Mouse (Mus musculus) stomach, postnatal 0 days (tissue): ENCODE data around the gene Rundc3a. TPM values are rescaled to one million over a fixed set of nuclear protein-coding genes. Genes with fewer than 3 reads are reported as not detected.

Experiments
- ATAC-seq: fragments of 200-750 bp; cut with Nextera tagmentation; 2 replicates; pipeline ENCODE4 v1.8.0; 2017; ENCODE audit not compliant: low FRiP score, low TSS enrichment
- DNase-seq: peaks from one replicate; pipeline ENCODE4 v3.0.0-alpha.2; 2016; ENCODE audit warnings: low spot score
- H3K27ac ChIP-seq: fragments of 300-500 bp; sonication (generic); replicated peaks from 2 replicates; pipeline ENCODE4 v1.5.1; 2014; ENCODE audit warnings: mild to moderate bottlenecking, control low read depth
- H3K27me3 ChIP-seq: fragments of 300-500 bp; sonication (generic); 2 replicates; pipeline ENCODE4 v1.6.1; 2014; ENCODE audit warnings: low read length; ENCODE audit not compliant: control insufficient read depth, insufficient read depth
- H3K36me3 ChIP-seq: fragments of 300-500 bp; sonication (generic); 2 replicates; pipeline ENCODE4 v1.6.1; 2014; ENCODE audit warnings: low read length, mixed read lengths; ENCODE audit not compliant: control insufficient read depth, insufficient read depth
- H3K4me1 ChIP-seq: fragments of 300-500 bp; sonication (generic); replicated peaks from 2 replicates; pipeline ENCODE4 v1.6.1; 2014; ENCODE audit warnings: antibody characterized with exemption; ENCODE audit not compliant: control insufficient read depth, insufficient read depth
- H3K4me2 ChIP-seq: fragments of 300-500 bp; sonication (generic); replicated peaks from 2 replicates; pipeline ENCODE4 v1.6.1; 2014; ENCODE audit warnings: low read depth, mild to moderate bottlenecking, control low read depth, moderate library complexity
- H3K4me3 ChIP-seq: fragments of 300-500 bp; sonication (generic); 2 replicates; pipeline ENCODE4 v1.5.1; 2014; ENCODE audit warnings: low read depth, low read length, control low read depth
- H3K9ac ChIP-seq: fragments of 300-500 bp; sonication (generic); 2 replicates; pipeline ENCODE4 v1.6.1; 2014; ENCODE audit warnings: mild to moderate bottlenecking, low read length, control low read depth, mixed read lengths
- H3K9me3 ChIP-seq: fragments of 300-500 bp; sonication (generic); 2 replicates; pipeline ENCODE4 v1.6.1; 2016; ENCODE audit warnings: low read length; ENCODE audit not compliant: control insufficient read depth
- CTCF ChIP-seq: IDR thresholded peaks from 2 replicates; pipeline ENCODE4 v1.5.1; 2016; ENCODE audit warnings: antibody characterized with exemption, low read depth, mild to moderate bottlenecking, moderate library complexity
- EP300 ChIP-seq: optimal IDR thresholded peaks from 2 replicates; pipeline ENCODE3; 2016; ENCODE audit warnings: antibody characterized with exemption
- WGBS: fragments of 180-500 bp; shearing (Covaris S2); extraction: QIAGEN DNeasy Blood & Tissue Kit; methylation state at CpG from one replicate; pipeline ENCODE4 v1.1.7; 2014; 5-methylcytosine and 5-hydroxymethylcytosine counted together
- polyA plus RNA-seq: library from polyadenylated mRNA; unstranded; fragments of >200 nt; fragmentation: Nextera tagmentation; extraction: Ambion mirVana; gene quantifications from 2 replicates; pipeline ENCODE4 v1.2.1, GENCODE M21; 2015

Rundc3a gene
- polyA plus RNA-seq, 1 experiment from 2014 or later, result 5.1 TPM

- Histone ChIP-seq H3K4me3 (no peak overlapping the region), H3K36me3 (no peaks in the 10 kb centered on the region), H3K9ac (no peak overlapping the region), H3K4me1 (peaks cover 2% of the 10 kb centered on the region), H3K9me3 (no peaks in the 10 kb centered on the region), H3K27me3 (no peaks in the 10 kb centered on the region), H3K27ac (no peak overlapping the region), H3K4me2 (no peak overlapping the region)
- no peak for TF ChIP-seq CTCF
- no peak for TF ChIP-seq EP300
- no peak for DNase-seq
- WGBS, result 39% methylated on average over 7 of the region's 7 CpGs
- ATAC-seq, result no peak
Measured at GRCm38 (mm10) chr11:102370285-102370684, 22.9 kb upstream of the Rundc3a start.

- Histone ChIP-seq H3K9ac (no peak overlapping the region), H3K4me2 (no peak overlapping the region), H3K4me3 (no peak overlapping the region), H3K27me3 (no peaks in the 10 kb centered on the region), H3K9me3 (no peaks in the 10 kb centered on the region), H3K36me3 (no peaks in the 10 kb centered on the region), H3K4me1 (peaks cover 8% of the 10 kb centered on the region), H3K27ac (no peak overlapping the region)
- ATAC-seq (no peak), DNase-seq (no peak)
- 83% methylated on average over 12 of the region's 12 CpGs for WGBS
- TF ChIP-seq CTCF, result no peak
- no peak for TF ChIP-seq EP300
Measured at GRCm38 (mm10) chr11:102371926-102372685, 21.1 kb upstream of the Rundc3a start.

- Histone ChIP-seq H3K27ac (no peak overlapping the region), H3K9me3 (no peaks in the 10 kb centered on the region), H3K4me2 (no peak overlapping the region), H3K9ac (no peak overlapping the region), H3K4me3 (no peak overlapping the region), H3K4me1 (peaks cover 8% of the 10 kb centered on the region), H3K27me3 (no peaks in the 10 kb centered on the region), H3K36me3 (no peaks in the 10 kb centered on the region)
- ATAC-seq (no peak), DNase-seq (no peak)
- 38% methylated on average over 14 of the region's 14 CpGs for WGBS
- TF ChIP-seq CTCF, result no peak
- no peak for TF ChIP-seq EP300
Measured at GRCm38 (mm10) chr11:102372936-102373335, 20.3 kb upstream of the Rundc3a start.

GRCm38 (mm10) chr11:102373646-102374045 lies 19.6 kb upstream of the Rundc3a start:
- H3K4me3 ChIP-seq, result no peak overlapping the region
- no peaks in the 10 kb centered on the region for H3K9me3 ChIP-seq
- no peak for ATAC-seq
- H3K9ac ChIP-seq, result no peak overlapping the region
- no peaks in the 10 kb centered on the region for H3K27me3 ChIP-seq
- TF ChIP-seq EP300, result no peak
- no peak for TF ChIP-seq CTCF
- peaks cover 8% of the 10 kb centered on the region for H3K4me1 ChIP-seq
- H3K4me2 ChIP-seq, result no peak overlapping the region
- DNase-seq, result no peak
- 25% methylated on average over 2 of the region's 2 CpGs for WGBS
- H3K36me3 ChIP-seq, result no peaks in the 10 kb centered on the region
- no peak overlapping the region for H3K27ac ChIP-seq

- Histone ChIP-seq H3K9ac (no peak overlapping the region), H3K4me2 (no peak overlapping the region), H3K36me3 (no peaks in the 10 kb centered on the region), H3K27ac (no peak overlapping the region), H3K27me3 (no peaks in the 10 kb centered on the region), H3K4me3 (no peak overlapping the region), H3K9me3 (no peaks in the 10 kb centered on the region), H3K4me1 (peaks cover 8% of the 10 kb centered on the region)
- TF ChIP-seq EP300, result no peak
- TF ChIP-seq CTCF, result no peak
- no peak for DNase-seq
- no peak for ATAC-seq
- 79% methylated on average over 7 of the region's 7 CpGs for WGBS
Measured at GRCm38 (mm10) chr11:102374108-102374725, 19.0 kb upstream of the Rundc3a start.
